Mouse (Mus musculus) stomach, postnatal 0 days (tissue): ENCODE measurements around the gene Aco1. TPM values are rescaled to one million over a fixed set of nuclear protein-coding genes. Genes with fewer than 3 reads are reported as not detected.

Source experiments
- ATAC-seq: fragments of 200-750 bp; cut with Nextera tagmentation; 2 replicates; pipeline ENCODE4 v1.8.0; 2017; ENCODE audit not compliant: low FRiP score, low TSS enrichment
- DNase-seq: peaks from one replicate; pipeline ENCODE4 v3.0.0-alpha.2; 2016; ENCODE audit warnings: low spot score
- H3K27ac ChIP-seq: fragments of 300-500 bp; sonication (generic); replicated peaks from 2 replicates; pipeline ENCODE4 v1.5.1; 2014; ENCODE audit warnings: mild to moderate bottlenecking, control low read depth
- H3K27me3 ChIP-seq: fragments of 300-500 bp; sonication (generic); 2 replicates; pipeline ENCODE4 v1.6.1; 2014; ENCODE audit warnings: low read length; ENCODE audit not compliant: control insufficient read depth, insufficient read depth
- H3K36me3 ChIP-seq: fragments of 300-500 bp; sonication (generic); 2 replicates; pipeline ENCODE4 v1.6.1; 2014; ENCODE audit warnings: low read length, mixed read lengths; ENCODE audit not compliant: control insufficient read depth, insufficient read depth
- H3K4me1 ChIP-seq: fragments of 300-500 bp; sonication (generic); replicated peaks from 2 replicates; pipeline ENCODE4 v1.6.1; 2014; ENCODE audit warnings: antibody characterized with exemption; ENCODE audit not compliant: control insufficient read depth, insufficient read depth
- H3K4me2 ChIP-seq: fragments of 300-500 bp; sonication (generic); replicated peaks from 2 replicates; pipeline ENCODE4 v1.6.1; 2014; ENCODE audit warnings: low read depth, mild to moderate bottlenecking, control low read depth, moderate library complexity
- H3K4me3 ChIP-seq: fragments of 300-500 bp; sonication (generic); 2 replicates; pipeline ENCODE4 v1.5.1; 2014; ENCODE audit warnings: low read depth, low read length, control low read depth
- H3K9ac ChIP-seq: fragments of 300-500 bp; sonication (generic); 2 replicates; pipeline ENCODE4 v1.6.1; 2014; ENCODE audit warnings: mild to moderate bottlenecking, low read length, control low read depth, mixed read lengths
- H3K9me3 ChIP-seq: fragments of 300-500 bp; sonication (generic); 2 replicates; pipeline ENCODE4 v1.6.1; 2016; ENCODE audit warnings: low read length; ENCODE audit not compliant: control insufficient read depth
- CTCF ChIP-seq: IDR thresholded peaks from 2 replicates; pipeline ENCODE4 v1.5.1; 2016; ENCODE audit warnings: antibody characterized with exemption, low read depth, mild to moderate bottlenecking, moderate library complexity
- EP300 ChIP-seq: optimal IDR thresholded peaks from 2 replicates; pipeline ENCODE3; 2016; ENCODE audit warnings: antibody characterized with exemption
- WGBS: fragments of 180-500 bp; shearing (Covaris S2); extraction: QIAGEN DNeasy Blood & Tissue Kit; methylation state at CpG from one replicate; pipeline ENCODE4 v1.1.7; 2014; 5-methylcytosine and 5-hydroxymethylcytosine counted together
- polyA plus RNA-seq: library from polyadenylated mRNA; unstranded; fragments of >200 nt; fragmentation: Nextera tagmentation; extraction: Ambion mirVana; gene quantifications from 2 replicates; pipeline ENCODE4 v1.2.1, GENCODE M21; 2015

The Aco1 gene
- polyA plus RNA-seq, 1 experiment from 2014 or later, result 33.2 TPM

DNA sequence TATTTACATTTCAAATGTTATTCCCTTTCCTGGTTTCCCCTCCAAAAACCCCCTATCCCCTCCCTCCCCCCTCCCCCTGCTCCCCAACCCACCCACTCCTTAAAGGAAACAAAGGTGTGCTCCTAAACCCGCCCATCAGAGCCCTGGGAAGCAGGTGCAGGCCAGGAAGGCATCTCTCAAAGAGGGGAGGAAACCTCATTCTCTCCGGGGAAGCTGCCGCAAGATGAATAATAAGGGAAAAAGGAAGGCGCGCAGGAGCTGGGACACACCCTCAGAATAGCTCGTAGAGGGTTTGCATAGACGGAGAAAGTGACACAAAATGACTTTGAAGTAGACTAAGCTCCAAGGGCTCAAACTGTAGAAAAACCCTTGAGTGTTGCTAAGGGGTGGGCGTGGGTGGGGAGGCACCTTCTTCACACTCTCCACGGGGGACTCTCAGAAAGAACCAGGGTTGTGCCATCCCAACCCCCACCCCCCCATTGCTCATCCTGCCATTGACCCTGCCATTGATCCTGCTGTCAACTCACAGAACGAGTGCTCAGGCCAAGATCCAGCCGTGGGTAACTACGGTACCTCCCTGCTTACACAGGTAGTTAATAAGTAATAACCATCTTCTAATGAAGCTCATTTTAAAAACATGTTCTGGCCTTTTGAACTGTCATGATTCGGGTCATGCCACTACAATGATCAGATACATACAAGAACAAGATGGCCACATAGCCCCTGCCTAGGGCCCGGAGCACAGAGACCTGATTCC is 78.3 kb downstream of the Aco1 start:
- DNase-seq, result no peak
- Histone ChIP-seq H3K4me3 (no peak overlapping the region), H3K36me3 (peaks cover 7% of the 10 kb centered on the region), H3K9me3 (no peaks in the 10 kb centered on the region), H3K4me1 (no peaks in the 10 kb centered on the region), H3K27me3 (no peaks in the 10 kb centered on the region), H3K9ac (no peak overlapping the region), H3K4me2 (no peak overlapping the region), H3K27ac (no peak overlapping the region)
- WGBS, result 28% methylated on average over 14 of the region's 14 CpGs
- no peak for TF ChIP-seq CTCF
- TF ChIP-seq EP300, result no peak
- ATAC-seq, result no peak

DNA sequence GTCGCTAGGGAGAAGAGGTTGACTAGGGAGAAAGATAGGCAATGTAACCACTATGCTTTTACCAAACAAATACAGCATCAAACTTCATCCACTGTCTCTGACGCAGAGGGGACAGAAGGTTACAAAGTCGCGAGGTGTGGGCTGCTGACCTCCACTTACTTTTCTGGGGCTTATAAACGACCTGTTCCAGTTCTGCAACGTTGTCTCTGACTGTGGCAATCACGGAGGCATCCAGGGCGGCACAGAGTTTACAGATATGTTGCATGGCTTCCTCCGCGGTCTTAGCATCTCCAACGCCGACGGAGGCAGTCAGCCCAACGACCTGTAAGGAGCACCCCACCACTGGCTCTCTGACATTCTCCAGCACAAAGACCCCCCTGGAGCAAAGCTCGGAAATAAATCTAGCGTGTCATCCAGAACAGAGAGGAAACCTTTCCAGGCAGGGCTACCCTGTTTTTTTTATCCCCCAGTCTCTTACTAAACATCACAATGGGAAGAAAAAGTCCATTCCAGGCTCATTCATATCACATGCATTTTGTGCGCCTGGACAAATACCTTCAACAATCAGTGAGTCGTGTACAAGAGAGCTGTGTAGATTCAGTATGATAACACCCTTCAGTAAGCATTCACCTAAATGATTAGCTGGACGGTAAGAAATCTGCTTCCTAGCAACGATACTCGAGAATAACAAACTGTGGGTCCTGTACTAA is 79.2 kb downstream of the Aco1 start:
- H3K27me3 ChIP-seq, result no peaks in the 10 kb centered on the region
- TF ChIP-seq EP300 (no peak), CTCF (no peak)
- no peak overlapping the region for H3K4me2 ChIP-seq
- no peak overlapping the region for H3K9ac ChIP-seq
- H3K4me3 ChIP-seq, result no peak overlapping the region
- no peak for DNase-seq
- H3K36me3 ChIP-seq, result peaks cover 7% of the 10 kb centered on the region; the same call in 1 of the 2 replicates
- no peaks in the 10 kb centered on the region for H3K4me1 ChIP-seq
- no peak overlapping the region for H3K27ac ChIP-seq
- no peaks in the 10 kb centered on the region for H3K9me3 ChIP-seq
- no peak for ATAC-seq
- WGBS, result 40% methylated on average over 21 of the region's 21 CpGs

DNA sequence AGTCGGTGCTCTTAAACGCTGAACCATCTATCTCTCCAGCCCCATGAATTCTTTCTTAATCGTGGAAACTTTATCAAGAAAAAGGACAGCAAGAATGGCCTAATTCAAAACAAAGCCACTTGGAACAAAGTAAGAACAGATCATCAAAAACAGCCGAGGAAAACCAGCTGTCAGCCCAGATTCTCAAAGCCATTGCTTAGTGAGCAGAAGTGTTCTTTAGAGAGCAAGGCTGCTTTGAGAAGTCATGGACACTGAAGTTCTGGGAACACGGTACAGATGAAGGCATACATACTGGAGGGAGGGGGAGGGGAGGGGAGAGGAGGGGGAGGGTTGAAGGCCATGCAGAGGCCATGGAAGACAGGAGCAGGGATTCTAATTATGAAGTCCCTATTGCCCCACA is 83.2 kb downstream of the Aco1 start:
- WGBS, result 48% methylated on average over 5 of the region's 5 CpGs
- DNase-seq (no peak), ATAC-seq (no peak)
- H3K4me3 ChIP-seq, result no peak overlapping the region
- H3K4me2 ChIP-seq, result no peak overlapping the region
- H3K27me3 ChIP-seq, result no peaks in the 10 kb centered on the region
- TF ChIP-seq CTCF, result no peak
- TF ChIP-seq EP300, result no peak
- H3K4me1 ChIP-seq, result no peaks in the 10 kb centered on the region
- H3K9ac ChIP-seq, result no peak overlapping the region
- no peaks in the 10 kb centered on the region for H3K9me3 ChIP-seq
- no peak overlapping the region for H3K27ac ChIP-seq
- H3K36me3 ChIP-seq, result peaks cover 3% of the 10 kb centered on the region; the same call in 1 of the 2 replicates

DNA sequence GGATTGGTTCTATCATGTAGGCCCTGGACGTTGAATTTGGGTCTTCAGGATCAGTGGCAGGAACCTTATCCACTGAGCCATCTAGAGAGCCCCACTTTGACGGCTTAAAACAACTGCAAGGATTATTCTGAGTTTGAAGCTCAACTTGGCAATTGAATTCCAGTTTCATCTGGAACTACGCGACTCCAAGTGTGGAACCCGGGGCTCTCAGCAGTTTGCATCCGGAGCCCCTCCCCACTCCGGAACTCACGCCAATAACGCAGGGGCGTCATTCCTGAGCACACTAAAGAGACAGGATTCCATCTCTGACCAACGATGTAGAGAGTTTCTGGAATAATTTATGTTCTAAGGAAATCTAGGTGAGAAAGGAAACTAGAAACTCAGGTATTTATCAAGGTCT is 84.2 kb downstream of the Aco1 start:
- DNase-seq, result no peak
- no peaks in the 10 kb centered on the region for H3K9me3 ChIP-seq
- peaks cover 3% of the 10 kb centered on the region; the same call in 1 of the 2 replicates for H3K36me3 ChIP-seq
- WGBS, result 77% methylated on average over 11 of the region's 11 CpGs
- no peak overlapping the region for H3K4me2 ChIP-seq
- no peak for ATAC-seq
- H3K27me3 ChIP-seq, result no peaks in the 10 kb centered on the region
- TF ChIP-seq CTCF (no peak), EP300 (no peak)
- H3K27ac ChIP-seq, result no peak overlapping the region
- H3K9ac ChIP-seq, result no peak overlapping the region
- H3K4me1 ChIP-seq, result no peaks in the 10 kb centered on the region
- H3K4me3 ChIP-seq, result no peak overlapping the region

DNA sequence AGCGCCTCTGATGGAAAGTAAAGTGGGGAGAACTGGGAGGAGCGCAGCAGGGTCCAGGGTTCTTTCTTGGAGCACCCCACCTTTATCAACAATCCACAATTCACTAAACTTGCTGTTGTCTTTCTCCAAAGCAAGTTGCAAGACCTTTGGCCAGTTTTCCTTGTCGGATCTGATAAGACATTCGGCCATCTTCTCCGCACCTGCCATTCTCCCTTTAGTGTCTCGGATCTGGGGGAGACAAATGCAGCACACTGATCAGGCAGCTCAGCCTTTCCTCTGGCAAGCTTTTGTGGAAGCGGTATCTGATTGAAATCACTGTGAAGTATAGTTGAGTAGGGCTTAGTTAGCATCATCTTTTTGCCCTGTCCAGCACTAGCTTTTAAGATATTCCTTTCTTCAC is 85.0 kb downstream of the Aco1 start:
- peaks cover 3% of the 10 kb centered on the region; the same call in 1 of the 2 replicates for H3K36me3 ChIP-seq
- H3K9ac ChIP-seq, result no peak overlapping the region
- no peak overlapping the region for H3K27ac ChIP-seq
- H3K4me1 ChIP-seq, result no peaks in the 10 kb centered on the region
- no peak for TF ChIP-seq EP300
- no peak for TF ChIP-seq CTCF
- H3K27me3 ChIP-seq, result no peaks in the 10 kb centered on the region
- no peak overlapping the region for H3K4me2 ChIP-seq
- H3K4me3 ChIP-seq, result no peak overlapping the region
- ATAC-seq, result no peak
- H3K9me3 ChIP-seq, result no peaks in the 10 kb centered on the region
- no peak for DNase-seq
- WGBS, result 91% methylated on average over 7 of the region's 7 CpGs

DNA sequence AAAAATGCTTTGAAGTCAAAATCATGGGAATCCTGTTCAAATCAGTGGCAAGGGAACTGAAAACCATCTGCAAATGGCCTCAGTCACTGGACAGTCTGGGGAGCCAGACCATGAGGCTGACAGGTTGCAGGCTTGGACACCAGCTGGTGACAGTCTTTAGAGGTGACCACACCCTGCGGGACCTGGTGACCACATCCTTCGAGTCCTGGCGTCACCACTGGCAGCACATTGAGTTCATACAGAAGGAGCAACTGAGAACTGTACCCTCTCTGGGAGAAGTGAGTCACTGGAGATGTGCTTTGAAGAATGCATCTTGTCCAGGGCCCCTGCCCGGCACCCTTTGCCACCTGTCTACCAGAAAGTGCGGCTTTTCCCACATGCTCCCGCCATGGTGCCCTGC is 86.8 kb downstream of the Aco1 start:
- H3K27ac ChIP-seq, result no peak overlapping the region
- no peak overlapping the region for H3K4me2 ChIP-seq
- H3K9ac ChIP-seq, result no peak overlapping the region
- ATAC-seq (no peak), DNase-seq (no peak)
- H3K9me3 ChIP-seq, result no peaks in the 10 kb centered on the region
- no peaks in the 10 kb centered on the region for H3K27me3 ChIP-seq
- H3K4me3 ChIP-seq, result no peak overlapping the region
- H3K4me1 ChIP-seq, result no peaks in the 10 kb centered on the region
- H3K36me3 ChIP-seq, result peaks cover 3% of the 10 kb centered on the region; the same call in 1 of the 2 replicates
- no peak for TF ChIP-seq CTCF
- TF ChIP-seq EP300, result no peak
- WGBS, result 91% methylated on average over 6 of the region's 6 CpGs
